Comparison of ENCODE assay signal across 23 mouse cellular contexts in genomic region chr10:52215267-52215818, GRCm38 (mm10). TPM values are rescaled to one million over a fixed set of nuclear protein-coding genes. Genes with fewer than 3 reads are reported as not detected.
"Had no signal": no experiment of that assay in that cellular context is flagged by ENCODE, and none has a peak within 500 bp of the region (broad histone marks: within the 10 kb centered on the region; RNA-seq: fewer than 3 reads in every experiment).

No protein-coding gene starts in this region.

- H3K36me3 ChIP-seq: limb, embryonic 10.5 days; limb, embryonic 13.5 days; liver, embryonic 12.5 days; liver, embryonic 15.5 days had no signal

- H3K27ac ChIP-seq: layer of hippocampus, adult 2 months; limb, embryonic 10.5 days; limb, embryonic 13.5 days; liver, embryonic 12.5 days; liver, embryonic 15.5 days had no signal

- DNase-seq: kidney, adult 18-20 months; kidney, adult 9 months; kidney, postnatal 14 days; layer of hippocampus, adult 9-11 months; liver; lung, postnatal 10 days; lung, postnatal 36 days; midbrain, embryonic 14.5 days; thymus, adult 2 months; thymus, postnatal 14 days; thymus, postnatal 4 days had no signal

- H3K9me3 ChIP-seq: limb, embryonic 10.5 days; limb, embryonic 13.5 days; liver, embryonic 12.5 days; liver, embryonic 15.5 days had no signal

- H3K27me3 ChIP-seq: limb, embryonic 13.5 days; liver, embryonic 12.5 days; liver, embryonic 15.5 days had no signal

- H3K4me1 ChIP-seq: limb, embryonic 13.5 days; liver, embryonic 12.5 days; liver, embryonic 15.5 days had no signal

- H3K4me2 ChIP-seq: limb, embryonic 13.5 days; liver, embryonic 12.5 days; liver, embryonic 15.5 days; midbrain, embryonic 11.5 days had no signal

- H3K4me3 ChIP-seq: layer of hippocampus, adult 2 months; limb, embryonic 10.5 days; limb, embryonic 13.5 days; liver, embryonic 12.5 days; liver, embryonic 15.5 days had no signal

- H3K9ac ChIP-seq: limb, embryonic 13.5 days; liver, embryonic 12.5 days; liver, embryonic 15.5 days had no signal

- ATAC-seq: inflammation-experienced regulatory T-cells, adult 6 months; liver, embryonic 12.5 days had no signal

RNA-seq across cellular contexts. Expression of gene Ros1, which starts 20.3 kb away (rescaled TPM):
- polyA plus RNA-seq: inflammation-experienced regulatory T-cells, adult 6 months; large intestine, adult 2 months; limb, embryonic 10.5 days; limb, embryonic 13.5 days; midbrain, embryonic 11.5 days; midbrain, embryonic 14.5 days; midbrain, postnatal 0 days; neural tube, embryonic 11.5 days; neural tube, embryonic 14.5 days; spleen, adult 2 months; thymus, adult 2 months had no signal
